Mouse (Mus musculus): Measurements from ENCODE around the gene Spag6l. TPM values are rescaled to one million over a fixed set of nuclear protein-coding genes. Genes with fewer than 3 reads are reported as not detected.

Gene Spag6l
- 1.1 and 1.5 TPM in 2 replicates for polyA plus RNA-seq (2015; fragmentation: Nextera tagmentation; extraction: Ambion mirVana)

DNA sequence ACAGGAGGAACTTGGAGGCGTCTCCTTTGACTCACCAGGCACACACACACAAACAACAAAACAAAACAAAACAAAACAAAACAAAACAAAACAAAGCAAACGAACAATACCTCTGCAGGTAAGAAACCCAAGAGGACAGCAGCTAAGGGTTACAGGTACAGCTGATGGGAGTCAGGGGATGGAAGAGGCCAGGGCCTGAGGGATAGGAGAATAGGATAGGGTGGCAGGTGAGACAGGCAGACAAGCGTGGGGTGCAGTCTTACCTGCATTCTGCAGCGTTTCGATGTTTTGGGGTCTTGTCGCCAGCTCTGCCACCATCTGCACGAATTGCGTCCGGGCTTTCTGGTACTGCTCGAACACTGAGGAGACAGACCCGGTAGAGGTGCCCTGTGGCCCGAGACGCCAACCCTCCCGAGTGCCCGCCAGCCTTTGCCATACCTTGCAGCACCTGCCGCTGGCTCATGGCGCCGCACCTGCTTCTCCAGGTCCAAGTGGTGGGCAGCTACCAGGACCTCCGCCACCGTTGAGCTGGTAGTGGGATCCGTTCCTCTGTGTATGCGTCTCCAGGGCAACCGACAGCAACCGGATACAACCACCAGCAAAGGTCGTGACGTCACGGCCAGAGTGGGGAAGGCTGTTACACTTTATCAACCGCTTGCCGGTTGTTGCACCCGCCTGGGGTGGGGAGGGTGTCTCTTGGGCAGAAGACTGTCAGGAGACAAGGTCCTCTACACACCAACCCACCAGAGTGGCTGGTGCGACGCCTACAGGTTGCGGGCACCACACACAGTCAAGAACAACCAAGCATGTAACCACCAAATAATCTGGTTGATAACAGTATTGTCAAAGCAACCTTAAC, at the start of gene Spag6l:
TSS of gene Spag6l (minus strand) at position 700 of the 859 bp plus-strand sequence.
- H3K4me2 ChIP-seq (ENCODE audit: low read length) = peak within 1 kb of the TSS; percentile 78
- H3K27ac ChIP-seq = no peak within 1 kb of the TSS
- ATAC-seq (replicated peaks; ENCODE audit: low FRiP score, low read depth) (peak; percentile 92), DNase-seq (ENCODE audit: low spot score) (peak; percentile 59)
- H3K9me3 ChIP-seq (replicated peaks; ENCODE audit: low read length) = no peaks in the 10 kb centered on the region
- peak; percentile 54 for TF ChIP-seq CTCF (IDR thresholded peaks at IDR 0.05; ENCODE audit: low read depth)
- peak within 1 kb of the TSS; percentile 37 for H3K4me3 ChIP-seq (replicated peaks; ENCODE audit: low read depth, low read length)
- no peaks in the 10 kb centered on the region for H3K27me3 ChIP-seq (ENCODE audit: insufficient read depth, low read length)
- WGBS = 8% methylated on average over 33 of the region's 33 CpGs
- H3K9ac ChIP-seq (ENCODE audit: low read depth, low read length) = no peak within 1 kb of the TSS
- no peaks in the 10 kb centered on the region for H3K4me1 ChIP-seq (replicated peaks; ENCODE audit: insufficient read depth, low read length)
- H3K36me3 ChIP-seq (ENCODE audit: insufficient read depth, low read length) = no peaks in the 10 kb centered on the region

DNA sequence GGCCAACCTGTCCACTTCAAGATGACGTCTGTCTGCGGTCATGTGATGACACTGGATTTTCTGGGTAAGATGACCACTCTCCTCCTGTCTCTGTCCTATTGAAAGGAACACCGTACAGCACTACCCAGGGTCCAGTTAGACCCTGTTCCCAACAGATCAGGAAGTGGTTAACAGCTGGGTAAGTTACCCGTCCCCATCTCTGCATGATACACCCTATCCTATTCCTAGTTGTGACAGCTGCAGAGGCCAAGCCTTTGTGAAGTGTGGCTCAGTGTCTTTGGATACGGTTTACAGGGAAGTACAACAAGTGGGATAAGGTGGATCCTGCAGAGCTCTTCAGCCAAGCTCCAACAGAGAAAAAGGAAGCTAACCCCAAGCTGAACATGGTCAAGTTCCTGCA, 49.8 kb upstream of the Spag6l start:
- Histone ChIP-seq H3K4me1 (replicated peaks; ENCODE audit: insufficient read depth, low read length) (no peaks in the 10 kb centered on the region), H3K27me3 (ENCODE audit: insufficient read depth, low read length) (no peaks in the 10 kb centered on the region), H3K9ac (ENCODE audit: low read depth, low read length) (no peak overlapping the region), H3K4me2 (ENCODE audit: low read length) (no peak overlapping the region), H3K9me3 (replicated peaks; ENCODE audit: low read length) (no peaks in the 10 kb centered on the region), H3K4me3 (replicated peaks; ENCODE audit: low read depth, low read length) (no peak overlapping the region), H3K27ac (no peak overlapping the region), H3K36me3 (ENCODE audit: insufficient read depth, low read length) (peaks cover 68% of the 10 kb centered on the region)
- no peak for TF ChIP-seq CTCF (IDR thresholded peaks at IDR 0.05; ENCODE audit: low read depth)
- DNase-seq (ENCODE audit: low spot score) = no peak
- ATAC-seq (replicated peaks; ENCODE audit: low FRiP score, low read depth) = no peak
- 88% methylated on average over 5 of the region's 5 CpGs for WGBS

DNA sequence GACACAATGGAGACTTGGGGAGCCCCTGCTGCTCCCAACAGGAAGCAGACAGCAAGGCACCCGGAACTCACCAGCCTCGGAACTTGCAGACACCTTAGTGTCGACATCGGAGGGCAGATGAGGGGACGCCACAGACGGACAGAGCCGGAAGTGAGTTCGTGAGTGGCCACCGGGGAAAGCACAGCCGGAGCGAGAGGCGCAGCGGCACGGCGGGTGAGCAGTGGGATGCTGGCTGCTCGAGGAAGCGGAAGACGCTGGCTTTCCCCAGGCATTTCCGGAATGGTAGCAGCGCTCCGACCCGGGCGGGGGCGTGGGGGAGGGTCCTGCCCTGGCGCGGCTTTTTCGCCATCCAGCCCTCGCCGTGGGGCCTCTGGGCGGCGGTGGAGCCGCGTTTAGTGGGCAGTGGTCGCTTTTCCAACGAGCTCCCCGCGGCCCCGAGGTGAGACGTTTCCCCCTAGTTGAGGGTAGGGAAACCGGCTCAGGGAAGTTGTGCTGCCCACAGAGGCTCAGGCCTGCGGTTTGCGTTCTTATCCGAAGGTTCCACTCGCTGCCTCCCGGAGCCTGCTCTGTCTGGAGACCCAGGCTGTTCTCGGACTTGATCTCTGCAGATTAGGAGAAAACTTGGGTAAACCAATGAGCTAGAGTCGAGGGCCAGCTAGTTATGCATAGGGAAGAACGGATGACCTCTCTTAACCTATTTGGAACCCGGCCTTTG, 41.5 kb upstream of the Spag6l start, which contains the start of the genes Top3b and Vpreb1:
TSS of gene Top3b (plus strand) at position 120 of the 715 bp plus-strand sequence.
TSS of gene Vpreb1 (minus strand) at position 227 of the 715 bp plus-strand sequence.
- ATAC-seq (replicated peaks; ENCODE audit: low FRiP score, low read depth) (peak; percentile 96), DNase-seq (ENCODE audit: low spot score) (peak; percentile 98)
- Histone ChIP-seq H3K27ac (peak within 1 kb of the TSS; percentile 98), H3K27me3 (ENCODE audit: insufficient read depth, low read length) (no peaks in the 10 kb centered on the region), H3K9me3 (replicated peaks; ENCODE audit: low read length) (no peaks in the 10 kb centered on the region), H3K36me3 (ENCODE audit: insufficient read depth, low read length) (peaks cover under 1% of the 10 kb centered on the region; the same call in 1 of the 2 replicates), H3K9ac (ENCODE audit: low read depth, low read length) (peak within 1 kb of the TSS; percentile 88), H3K4me3 (replicated peaks; ENCODE audit: low read depth, low read length) (peak within 1 kb of the TSS; percentile 82), H3K4me2 (ENCODE audit: low read length) (peak within 1 kb of the TSS; percentile 56), H3K4me1 (replicated peaks; ENCODE audit: insufficient read depth, low read length) (peaks cover 5% of the 10 kb centered on the region; the same call in 1 of the 2 replicates)
- TF ChIP-seq CTCF (IDR thresholded peaks at IDR 0.05; ENCODE audit: low read depth) = no peak; the same call in 1 of the 2 replicates
- WGBS = under 1% methylated on average over 49 of the region's 49 CpGs

DNA sequence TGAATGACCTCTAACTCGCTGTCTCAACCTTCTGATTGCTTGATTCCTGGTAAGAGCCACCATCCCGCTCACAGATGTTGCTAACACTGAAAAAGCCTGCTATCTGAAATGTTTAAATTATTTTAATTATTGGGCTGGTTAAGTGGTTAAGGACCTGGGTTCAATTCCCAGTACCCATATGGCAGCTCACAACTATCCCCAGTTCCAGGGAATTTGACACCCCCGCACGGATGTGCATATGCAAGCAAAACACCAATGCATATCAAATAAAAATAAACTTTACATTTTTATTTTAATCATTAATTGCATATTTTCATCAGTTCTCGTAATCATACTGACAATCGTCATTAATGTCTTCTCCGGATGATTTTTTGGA, 41.0 kb upstream of the Spag6l start:
- H3K4me2 ChIP-seq (ENCODE audit: low read length) = peak overlapping the region; percentile 56
- H3K4me1 ChIP-seq (replicated peaks; ENCODE audit: insufficient read depth, low read length) = peaks cover 5% of the 10 kb centered on the region; the same call in 1 of the 2 replicates
- DNase-seq (ENCODE audit: low spot score) (peak; percentile 12), ATAC-seq (replicated peaks; ENCODE audit: low FRiP score, low read depth) (peak; percentile 35)
- peak overlapping the region; percentile 98; the same call in 1 of the 2 replicates for H3K27ac ChIP-seq
- WGBS = 35% methylated on average over 7 of the region's 7 CpGs
- TF ChIP-seq CTCF (IDR thresholded peaks at IDR 0.05; ENCODE audit: low read depth) = no peak
- no peaks in the 10 kb centered on the region for H3K9me3 ChIP-seq (replicated peaks; ENCODE audit: low read length)
- H3K9ac ChIP-seq (ENCODE audit: low read depth, low read length) = peak overlapping the region; percentile 88; the same call in 1 of the 2 replicates
- H3K27me3 ChIP-seq (ENCODE audit: insufficient read depth, low read length) = no peaks in the 10 kb centered on the region
- H3K36me3 ChIP-seq (ENCODE audit: insufficient read depth, low read length) = no peaks in the 10 kb centered on the region
- peak overlapping the region; percentile 82 for H3K4me3 ChIP-seq (replicated peaks; ENCODE audit: low read depth, low read length)

DNA sequence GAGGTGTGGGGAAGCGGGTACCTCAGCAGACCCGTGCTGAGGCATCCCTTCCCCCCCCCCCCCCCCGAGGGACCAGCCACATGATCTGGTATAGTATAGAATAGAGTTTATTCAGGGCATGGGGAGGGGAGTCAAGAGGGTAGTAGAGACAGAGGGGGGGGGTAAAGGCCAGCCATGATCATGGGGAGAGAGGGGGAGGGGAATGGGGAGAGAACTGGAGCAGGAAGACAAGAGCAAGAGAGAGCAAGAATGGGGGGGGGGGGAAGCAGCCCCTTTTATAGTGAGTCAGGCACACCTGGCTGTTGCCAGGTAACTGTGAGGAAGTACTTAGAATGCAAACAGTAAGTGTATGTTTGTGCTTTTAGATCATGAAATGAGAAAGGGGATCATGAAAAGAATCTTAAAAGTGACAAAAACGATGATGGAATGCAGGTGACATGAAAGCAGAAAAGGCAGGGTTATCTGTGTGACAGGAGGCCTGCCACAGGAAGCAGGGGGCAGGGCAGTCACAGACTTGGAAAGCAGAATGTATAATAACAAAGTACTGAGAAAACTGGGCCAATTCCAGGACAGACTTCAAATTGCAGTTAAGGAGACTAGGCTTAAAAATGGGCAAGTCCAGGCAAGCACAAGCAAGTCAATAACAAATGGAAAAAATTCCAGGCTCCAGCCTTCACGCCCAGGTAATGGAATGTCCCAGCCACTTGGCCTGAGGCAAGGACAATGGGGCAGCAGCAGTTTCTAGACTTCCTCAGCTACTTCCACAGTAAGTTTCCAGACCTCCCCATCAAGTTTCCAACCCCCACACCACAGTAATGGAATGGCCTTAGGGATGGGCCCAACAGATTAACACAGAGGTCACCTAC, 36.7 kb upstream of the Spag6l start:
- Histone ChIP-seq H3K27ac (peak overlapping the region; percentile 68), H3K4me3 (replicated peaks; ENCODE audit: low read depth, low read length) (no peak overlapping the region), H3K4me2 (ENCODE audit: low read length) (no peak overlapping the region), H3K9me3 (replicated peaks; ENCODE audit: low read length) (no peaks in the 10 kb centered on the region), H3K36me3 (ENCODE audit: insufficient read depth, low read length) (no peaks in the 10 kb centered on the region), H3K4me1 (replicated peaks; ENCODE audit: insufficient read depth, low read length) (no peaks in the 10 kb centered on the region), H3K9ac (ENCODE audit: low read depth, low read length) (no peak overlapping the region), H3K27me3 (ENCODE audit: insufficient read depth, low read length) (no peaks in the 10 kb centered on the region)
- 48% methylated on average over 4 of the region's 5 CpGs for WGBS
- ATAC-seq (replicated peaks; ENCODE audit: low FRiP score, low read depth) (no peak), DNase-seq (ENCODE audit: low spot score) (peak; percentile 30)
- TF ChIP-seq CTCF (IDR thresholded peaks at IDR 0.05; ENCODE audit: low read depth) = no peak

Data from kidney, postnatal 0 days (tissue).